Mouse (Mus musculus) olfactory bulb, adult 2 months (tissue): ENCODE measurements around the gene Actn3.

ENCODE experiments used
- CTCF ChIP-seq: fragments of 200-500 bp; IDR thresholded peaks from 2 replicates; pipeline ENCODE4 v1.5.1; 2012; ENCODE audit warnings: low read depth, mild to moderate bottlenecking, low read length, moderate library complexity; ENCODE audit not compliant: insufficient read depth
- POLR2A ChIP-seq: fragments of 200-500 bp; IDR thresholded peaks from 2 replicates; pipeline ENCODE4 v1.6.1; 2012; ENCODE audit warnings: mild to moderate bottlenecking, low read depth, low read length, moderate library complexity; ENCODE audit not compliant: insufficient read depth

- TF ChIP-seq POLR2A, result no peak
- no peak for TF ChIP-seq CTCF
Observed at GRCm38 (mm10) chr19:4845846-4846245, 31.9 kb downstream of the Actn3 start.
